Mouse (Mus musculus) ES-E14 (cell line): Measurements from ENCODE around the gene Abhd4. TPM values are rescaled to one million over a fixed set of nuclear protein-coding genes. Genes with fewer than 3 reads are reported as not detected.

Experiments used
- DNase-seq: peaks from one replicate; pipeline ENCODE4 v3.0.0-alpha.2; 2013; ENCODE audit warnings: low read depth, low spot score
- H3K27ac ChIP-seq: 2 replicates; pipeline ENCODE4 v1.5.1; 2012; ENCODE audit warnings: low read depth, mild to moderate bottlenecking, low read length, moderate library complexity, mixed read lengths; ENCODE audit not compliant: poor library complexity, insufficient read depth, severe bottlenecking
- H3K36me3 ChIP-seq: 2 replicates; pipeline ENCODE4 v1.6.1; 2012; ENCODE audit warnings: mild to moderate bottlenecking, low read length, moderate library complexity, mixed read lengths; ENCODE audit not compliant: control insufficient read depth, poor library complexity, insufficient read depth, severe bottlenecking
- H3K4me1 ChIP-seq, 2 experiments: fragments of 150-350 bp in 1 of 2; sonication (generic) in 1 of 2; 2 replicates each; pipeline ENCODE4 v1.6.1; 2012; ENCODE audit warnings: low read length in 2 of 2, mild to moderate bottlenecking in 1 of 2, mixed read lengths in 1 of 2; ENCODE audit not compliant: control insufficient read depth in 2 of 2, insufficient read depth in 2 of 2, poor library complexity in 1 of 2
- H3K4me3 ChIP-seq, 2 experiments: fragments of 150-350 bp in 1 of 2; sonication (generic) in 1 of 2; 2 replicates each; pipeline ENCODE4 v1.5.1; 2012; ENCODE audit warnings: low read length in 2 of 2, low read depth in 1 of 2, mild to moderate bottlenecking in 1 of 2, mixed read lengths in 1 of 2; ENCODE audit not compliant: insufficient read depth in 1 of 2, poor library complexity in 1 of 2, severe bottlenecking in 1 of 2
- H3K9ac ChIP-seq: 2 replicates; pipeline ENCODE4 v1.6.1; 2012; ENCODE audit warnings: low read depth, mild to moderate bottlenecking, low read length, mixed read lengths; ENCODE audit not compliant: poor library complexity, insufficient read depth, severe bottlenecking
- H3K9me3 ChIP-seq: fragments of 150-350 bp; sonication (generic); 2 replicates; pipeline ENCODE4 v1.6.1; 2012; ENCODE audit warnings: low read depth, mild to moderate bottlenecking, low read length; ENCODE audit not compliant: control insufficient read depth, insufficient read depth
- CHD2 ChIP-seq: IDR thresholded peaks from 2 replicates; pipeline ENCODE4 v1.6.1; 2014; ENCODE audit warnings: mild to moderate bottlenecking, low read depth, low read length, inconsistent platforms
- HCFC1 ChIP-seq: IDR thresholded peaks from 2 replicates; pipeline ENCODE4 v1.6.1; 2012; ENCODE audit warnings: low read length, inconsistent platforms, borderline replicate concordance; ENCODE audit not compliant: insufficient read depth
- MAFK ChIP-seq: IDR thresholded peaks from 2 replicates; pipeline ENCODE4 v1.6.1; 2014; ENCODE audit warnings: mild to moderate bottlenecking, low read depth, low read length, inconsistent platforms; ENCODE audit not compliant: insufficient read depth
- ZC3H11A ChIP-seq: IDR thresholded peaks from 2 replicates; pipeline ENCODE4 v1.6.1; 2012; ENCODE audit warnings: low read depth, mild to moderate bottlenecking, inconsistent platforms, low read length, borderline replicate concordance
- ZNF384 ChIP-seq: IDR thresholded peaks from 2 replicates; pipeline ENCODE4 v1.6.1; 2012; ENCODE audit warnings: low read depth, low read length, inconsistent platforms
- in situ Hi-C, 2 experiments: fragments of 600-800 bp; cut with MboI; formaldehyde crosslinking; loops; one replicate each; pipeline ENCODE4 v1.15.1; 2025; ENCODE audit warnings: low sequenced_read_pairs in 2 of 2, inconsistent platforms in 1 of 2; ENCODE audit not compliant: unreplicated experiment in 2 of 2
- total RNA-seq: library from RNA; depleted of rRNA; stranded (reverse); fragments of 300-350 nt; gene quantifications from 2 replicates; pipeline ENCODE4 v1.2.3, GENCODE M21; 2012

Gene Abhd4
- total RNA-seq, 1 experiment: 17.6 TPM

- peaks cover 11% of the 10 kb centered on the region for H3K36me3 ChIP-seq
- H3K9ac ChIP-seq: no peak overlapping the region
- H3K27ac ChIP-seq: no peak overlapping the region
- TF ChIP-seq CHD2: no peak
- no peak for TF ChIP-seq MAFK
- TF ChIP-seq HCFC1: no peak
- TF ChIP-seq ZC3H11A: no peak
- no peak for TF ChIP-seq ZNF384
- in situ Hi-C loops: no loop called here
- H3K9me3 ChIP-seq: no peaks in the 10 kb centered on the region
- H3K4me3 ChIP-seq: no peak overlapping the region
- H3K4me1 ChIP-seq: no peaks in the 10 kb centered on the region
- no peak for DNase-seq
Measured at GRCm38 (mm10) chr14:54249326-54249725, 4.7 kb upstream of the Abhd4 start.

- peaks cover 0 to 2% of the 10 kb centered on the region in 2 experiments; a peak in 1 of 4 replicates for H3K4me1 ChIP-seq
- no peaks in the 10 kb centered on the region for H3K9me3 ChIP-seq
- peaks cover 9% of the 10 kb centered on the region for H3K36me3 ChIP-seq
- DNase-seq: no peak
- H3K9ac ChIP-seq: no peak overlapping the region
- TF ChIP-seq MAFK (no peak), ZNF384 (no peak), HCFC1 (no peak), CHD2 (no peak), ZC3H11A (no peak)
- no peak overlapping the region for H3K27ac ChIP-seq
- in situ Hi-C loops: no loop called here
- no peak overlapping the region for H3K4me3 ChIP-seq
Measured at GRCm38 (mm10) chr14:54250122-54250521, 3.9 kb upstream of the Abhd4 start.

GRCm38 (mm10) chr14:54254670-54255202 lies 748 bp downstream of the Abhd4 start:
- no peaks in the 10 kb centered on the region for H3K9me3 ChIP-seq
- H3K36me3 ChIP-seq: no peaks in the 10 kb centered on the region; the same call in 1 of the 2 replicates
- in situ Hi-C loops: no loop called here
- no peak for DNase-seq
- no peak overlapping the region; the same call in 1 of the 2 replicates for H3K9ac ChIP-seq
- H3K27ac ChIP-seq: no peak overlapping the region
- peak overlapping the region in 1 of 2 experiments; percentile 67; a peak in 2 of 4 replicates for H3K4me3 ChIP-seq
- TF ChIP-seq HCFC1 (no peak), CHD2 (no peak), ZNF384 (no peak), MAFK (no peak)
- H3K4me1 ChIP-seq: peaks cover 2% of the 10 kb centered on the region in 2 experiments; a peak in 2 of 4 replicates

- H3K9me3 ChIP-seq: no peaks in the 10 kb centered on the region
- in situ Hi-C loops: no loop called here
- no peak overlapping the region for H3K27ac ChIP-seq
- H3K4me3 ChIP-seq: 0 out of 4 replicates have a peak overlapping the region, but pooled peaks of 1 of the 2 experiments have one; percentile 99
- peaks cover 2 to 7% of the 10 kb centered on the region in 2 experiments; a peak in 3 of 4 replicates for H3K4me1 ChIP-seq
- no peak for TF ChIP-seq MAFK
- TF ChIP-seq ZNF384: no peak
- no peak for TF ChIP-seq ZC3H11A
- TF ChIP-seq HCFC1: no peak
- TF ChIP-seq CHD2: no peak
- no peak overlapping the region for H3K9ac ChIP-seq
- peaks cover 10% of the 10 kb centered on the region; the same call in 1 of the 2 replicates for H3K36me3 ChIP-seq
- no peak for DNase-seq
Measured at GRCm38 (mm10) chr14:54258131-54258670, 4.2 kb downstream of the Abhd4 start.
